Mouse (Mus musculus): Measurements from ENCODE around the gene Ipp.

The Ipp gene

DNA sequence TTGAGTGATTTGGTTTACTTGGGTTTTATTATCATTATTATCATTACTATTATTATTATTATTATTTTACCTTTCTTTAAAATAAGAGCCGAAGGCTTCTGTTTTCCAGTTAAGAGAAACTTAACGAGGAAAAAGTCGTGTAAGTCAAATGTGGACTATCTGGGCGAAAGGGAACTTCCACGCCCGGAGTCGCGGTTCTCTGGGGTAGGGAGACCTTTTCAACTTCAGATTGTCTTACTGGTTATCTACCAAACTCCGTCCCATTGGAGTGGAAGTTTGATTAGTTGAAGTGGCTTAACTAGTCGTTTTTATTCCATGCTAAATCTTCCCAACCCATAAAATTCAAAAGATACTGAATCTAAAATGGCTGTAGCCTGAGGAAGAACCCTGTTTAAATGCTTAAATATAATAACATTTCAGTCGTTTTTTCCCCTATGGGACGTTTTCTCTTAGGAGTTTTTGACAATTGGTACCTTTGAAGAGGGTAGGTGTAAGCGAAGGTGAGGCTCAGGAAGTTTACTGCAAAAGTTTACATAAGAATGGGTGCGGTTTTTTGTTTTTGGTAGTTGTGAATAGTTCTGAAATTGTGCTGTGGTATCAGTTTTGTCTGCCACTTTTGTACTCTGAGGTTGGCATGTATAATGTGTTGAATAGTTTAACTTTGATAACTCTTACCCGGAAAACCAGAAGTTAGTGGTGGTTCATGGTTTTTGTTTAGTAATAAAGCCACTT is 51.0 kb downstream of the Ipp start:
- DNase-seq: no peak

Data from right cerebral cortex, postnatal 25 days (tissue).